Mouse (Mus musculus) liver, embryonic 14.5 days (tissue): ENCODE results near the gene Gm21983.

Source experiments
- CTCF ChIP-seq: IDR thresholded peaks from 2 replicates; pipeline ENCODE4 v1.5.1; 2016; ENCODE audit warnings: antibody characterized with exemption, low read depth, control low read depth
- EP300 ChIP-seq: IDR thresholded peaks from 2 replicates; pipeline ENCODE4 v1.6.1; 2016; ENCODE audit warnings: antibody characterized with exemption, low read depth

DNA sequence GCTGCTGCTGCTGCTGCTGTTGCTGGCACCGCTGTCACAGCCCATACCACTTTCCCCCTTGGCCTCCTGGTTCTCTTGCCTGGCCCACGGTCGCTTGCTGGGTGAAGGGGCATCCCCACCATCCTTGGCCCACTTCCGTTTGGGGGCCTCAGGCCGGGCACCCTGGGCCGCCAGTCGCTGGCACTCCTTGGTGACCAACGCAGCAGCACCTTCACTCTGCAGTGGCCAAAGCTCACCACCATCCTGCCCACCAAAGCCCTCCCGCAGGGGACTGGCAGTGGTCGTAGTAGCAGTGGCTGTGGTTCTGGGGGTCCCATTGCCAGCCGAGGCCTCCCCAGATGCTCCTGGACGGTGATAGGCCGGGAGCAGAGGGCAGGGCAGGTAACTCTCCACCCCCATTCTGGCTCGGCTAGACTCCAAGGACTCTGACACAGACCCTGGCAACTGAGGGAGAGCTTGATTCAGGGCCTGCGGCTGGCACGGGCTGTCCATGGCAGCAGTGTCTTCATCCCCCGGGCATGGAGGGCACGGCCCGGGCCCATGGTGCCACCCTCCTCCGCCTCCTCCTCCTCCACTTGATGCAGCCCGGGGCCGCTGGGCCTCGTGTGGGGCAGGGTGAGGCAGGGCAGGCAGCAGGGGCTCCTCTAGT, 15.8 kb downstream of the Gm21983 start:
- TF ChIP-seq EP300 (no peak), CTCF (no peak)
